Mouse (Mus musculus) liver, postnatal 0 days (tissue): ENCODE measurements at regions not wholly inside any gene's neighbourhood (a gene's known extent, or its start where the extent isn't known, plus 50 kb on each side); places are given as distances from the start of the nearest gene placed in this dataset.

Source experiments
- ATAC-seq: fragments of 200-750 bp; cut with Nextera tagmentation; 2 replicates; pipeline ENCODE4 v1.8.0; 2017; ENCODE audit warnings: mild to moderate bottlenecking, moderate library complexity
- DNase-seq: peaks from one replicate; pipeline ENCODE4 v3.0.0-alpha.2; 2016
- H3K27ac ChIP-seq: fragments of 300-500 bp; sonication (generic); 2 replicates; pipeline ENCODE4 v1.5.1; 2014; ENCODE audit warnings: antibody characterized with exemption, moderate library complexity, mild to moderate bottlenecking, low read depth
- H3K27me3 ChIP-seq: fragments of 300-500 bp; sonication (generic); 2 replicates; pipeline ENCODE4 v1.6.1; 2014; ENCODE audit warnings: low read length, control low read depth, mixed read lengths; ENCODE audit not compliant: insufficient read depth
- H3K36me3 ChIP-seq: fragments of 300-500 bp; sonication (generic); replicated peaks from 2 replicates; pipeline ENCODE4 v1.6.1; 2014; ENCODE audit warnings: mild to moderate bottlenecking, control low read depth, low read length, moderate library complexity, mixed read lengths; ENCODE audit not compliant: insufficient read depth
- H3K4me1 ChIP-seq: fragments of 300-500 bp; sonication (generic); 2 replicates; pipeline ENCODE4 v1.6.1; 2014; ENCODE audit warnings: antibody characterized with exemption, mild to moderate bottlenecking, control low read depth; ENCODE audit not compliant: insufficient read depth
- H3K4me2 ChIP-seq: fragments of 300-500 bp; sonication (generic); 2 replicates; pipeline ENCODE4 v1.6.1; 2014; ENCODE audit warnings: low read depth, mild to moderate bottlenecking, low read length, moderate library complexity, mixed read lengths
- H3K4me3 ChIP-seq: fragments of 300-500 bp; sonication (generic); 2 replicates; pipeline ENCODE4 v1.5.1; 2014; ENCODE audit warnings: low read depth, low read length
- H3K9ac ChIP-seq: fragments of 300-500 bp; sonication (generic); replicated peaks from 2 replicates; pipeline ENCODE4 v1.6.1; 2014; ENCODE audit warnings: mild to moderate bottlenecking, moderate library complexity
- H3K9me3 ChIP-seq: fragments of 300-500 bp; sonication (generic); 2 replicates; pipeline ENCODE4 v1.6.1; 2016; ENCODE audit warnings: mild to moderate bottlenecking, control low read depth, low read length, mixed read lengths
- CTCF ChIP-seq: sonication (generic); IDR thresholded peaks from 2 replicates; pipeline ENCODE4 v1.5.1; 2016; ENCODE audit warnings: antibody characterized with exemption, low read depth
- EP300 ChIP-seq: IDR thresholded peaks from 2 replicates; pipeline ENCODE4 v1.6.1; 2016; ENCODE audit warnings: antibody characterized with exemption, low read depth, mild to moderate bottlenecking
- WGBS: fragments of 180-500 bp; shearing (Covaris S2); extraction: QIAGEN DNeasy Blood & Tissue Kit; methylation state at CpG from one replicate; pipeline ENCODE4 v1.1.7; 2014; ENCODE audit not compliant: insufficient replicate concordance; 5-methylcytosine and 5-hydroxymethylcytosine counted together

- DNase-seq, result no peak
- Histone ChIP-seq H3K4me2 (no peak overlapping the region), H3K4me1 (no peaks in the 10 kb centered on the region), H3K27me3 (no peaks in the 10 kb centered on the region), H3K36me3 (no peaks in the 10 kb centered on the region), H3K27ac (no peak overlapping the region), H3K9me3 (no peaks in the 10 kb centered on the region), H3K4me3 (no peak overlapping the region), H3K9ac (no peak overlapping the region)
- 58% methylated on average over 6 of the region's 6 CpGs for WGBS
- TF ChIP-seq CTCF, result no peak
- TF ChIP-seq EP300, result no peak
- ATAC-seq, result no peak
Measured at GRCm38 (mm10) chr6:147686927-147687326, 211.3 kb downstream of the Ccdc91 start.

- no peaks in the 10 kb centered on the region for H3K4me1 ChIP-seq
- H3K9ac ChIP-seq, result no peak overlapping the region
- 63% methylated on average over 1 of the region's 1 CpGs for WGBS
- no peak overlapping the region for H3K4me3 ChIP-seq
- TF ChIP-seq EP300, result no peak
- TF ChIP-seq CTCF, result no peak
- no peak overlapping the region for H3K4me2 ChIP-seq
- H3K27ac ChIP-seq, result no peak overlapping the region
- ATAC-seq (no peak), DNase-seq (no peak)
- H3K9me3 ChIP-seq, result no peaks in the 10 kb centered on the region
- H3K27me3 ChIP-seq, result no peaks in the 10 kb centered on the region
- H3K36me3 ChIP-seq, result no peaks in the 10 kb centered on the region
Measured at GRCm38 (mm10) chr6:147698255-147698654, 222.6 kb downstream of the Ccdc91 start.

GRCm38 (mm10) chr6:147699449-147699848 lies 223.8 kb downstream of the Ccdc91 start:
- no peak overlapping the region for H3K4me3 ChIP-seq

GRCm38 (mm10) chr6:147700629-147701028 lies 225.0 kb downstream of the Ccdc91 start:
- WGBS, result 55% methylated on average over 2 of the region's 2 CpGs
- H3K4me1 ChIP-seq, result no peaks in the 10 kb centered on the region
- H3K27ac ChIP-seq, result no peak overlapping the region
- no peaks in the 10 kb centered on the region for H3K9me3 ChIP-seq
- H3K4me3 ChIP-seq, result no peak overlapping the region
- DNase-seq, result no peak
- TF ChIP-seq CTCF (no peak), EP300 (no peak)
- H3K4me2 ChIP-seq, result no peak overlapping the region
- ATAC-seq, result no peak
- no peaks in the 10 kb centered on the region for H3K27me3 ChIP-seq
- no peak overlapping the region for H3K9ac ChIP-seq
- H3K36me3 ChIP-seq, result no peaks in the 10 kb centered on the region

More at GRCm38 (mm10) chr6:147699449-147699848, 223.8 kb downstream of the Ccdc91 start:
- ATAC-seq (no peak), DNase-seq (no peak)
- H3K27me3 ChIP-seq, result no peaks in the 10 kb centered on the region
- no peaks in the 10 kb centered on the region for H3K9me3 ChIP-seq
- no peak overlapping the region for H3K27ac ChIP-seq
- no peak overlapping the region for H3K4me2 ChIP-seq
- H3K4me1 ChIP-seq, result no peaks in the 10 kb centered on the region
- TF ChIP-seq CTCF (no peak), EP300 (no peak)
- 68% methylated on average over 3 of the region's 3 CpGs for WGBS
- H3K36me3 ChIP-seq, result no peaks in the 10 kb centered on the region
- no peak overlapping the region for H3K9ac ChIP-seq

DNA sequence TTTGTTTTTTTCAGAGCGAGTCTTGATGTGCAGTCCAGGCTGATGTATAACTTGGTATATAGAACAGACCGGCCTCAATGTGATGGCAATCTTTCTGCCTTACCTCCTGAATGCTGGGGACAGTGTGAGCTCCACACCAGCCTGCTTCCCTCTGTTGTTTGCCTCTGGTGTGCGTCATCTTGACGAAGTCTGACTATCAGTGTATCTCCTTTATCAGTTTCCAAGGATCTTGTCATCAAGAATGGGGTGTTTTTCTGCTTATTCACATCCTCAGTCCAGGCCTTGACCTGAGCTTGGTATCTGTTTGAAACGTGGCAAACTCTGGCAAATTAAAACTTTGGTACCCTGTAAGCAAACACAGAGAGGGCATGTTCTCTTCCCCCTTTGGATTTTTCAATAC lies 226.3 kb downstream of the Ccdc91 start:
- Histone ChIP-seq H3K36me3 (no peaks in the 10 kb centered on the region), H3K4me1 (no peaks in the 10 kb centered on the region), H3K9me3 (no peaks in the 10 kb centered on the region), H3K4me2 (no peak overlapping the region), H3K27ac (no peak overlapping the region), H3K4me3 (no peak overlapping the region), H3K9ac (no peak overlapping the region), H3K27me3 (no peaks in the 10 kb centered on the region)
- no peak for DNase-seq
- TF ChIP-seq CTCF (no peak), EP300 (no peak)
- WGBS, result 66% methylated on average over 5 of the region's 5 CpGs
- ATAC-seq, result no peak

GRCm38 (mm10) chr6:147704297-147704696 lies 228.7 kb downstream of the Ccdc91 start:
- Histone ChIP-seq H3K4me3 (no peak overlapping the region), H3K27ac (no peak overlapping the region), H3K4me1 (no peaks in the 10 kb centered on the region), H3K9ac (no peak overlapping the region), H3K4me2 (no peak overlapping the region), H3K36me3 (no peaks in the 10 kb centered on the region), H3K9me3 (no peaks in the 10 kb centered on the region), H3K27me3 (no peaks in the 10 kb centered on the region)
- no peak for TF ChIP-seq EP300
- TF ChIP-seq CTCF, result no peak
- ATAC-seq (no peak), DNase-seq (no peak)
- 71% methylated on average over 5 of the region's 5 CpGs for WGBS

DNA sequence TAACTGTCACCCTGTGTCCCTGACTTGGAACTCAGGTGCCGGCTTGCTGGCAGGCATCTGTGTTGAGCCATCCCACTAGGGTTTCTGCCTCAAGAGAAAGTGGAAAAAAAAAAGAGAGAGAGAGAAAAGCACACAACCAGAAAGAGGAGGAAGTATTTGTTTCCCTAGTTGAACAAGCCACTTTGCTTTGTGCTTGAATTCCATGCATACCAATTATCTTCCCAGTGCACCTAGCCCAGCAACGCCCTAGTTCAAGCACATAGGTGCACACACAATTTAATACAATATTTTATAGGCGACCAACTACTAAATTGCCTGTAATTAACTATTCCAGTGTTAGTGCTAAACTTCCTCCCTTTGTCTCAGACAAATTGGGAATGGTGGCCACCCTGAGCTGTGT lies 230.3 kb downstream of the Ccdc91 start:
- Histone ChIP-seq H3K4me3 (no peak overlapping the region), H3K27me3 (no peaks in the 10 kb centered on the region), H3K4me2 (no peak overlapping the region), H3K4me1 (no peaks in the 10 kb centered on the region), H3K9me3 (no peaks in the 10 kb centered on the region), H3K36me3 (no peaks in the 10 kb centered on the region), H3K9ac (no peak overlapping the region), H3K27ac (no peak overlapping the region)
- TF ChIP-seq EP300 (no peak), CTCF (no peak)
- no peak for ATAC-seq
- DNase-seq, result no peak
- WGBS, result 59% methylated on average over 3 of the region's 3 CpGs
